Mouse (Mus musculus) lung, embryonic 14.5 days (tissue): ENCODE results near the gene Chid1. TPM values are rescaled to one million over a fixed set of nuclear protein-coding genes. Genes with fewer than 3 reads are reported as not detected.

ENCODE experiments used
- ATAC-seq: fragments of 200-750 bp; cut with Nextera tagmentation; 2 replicates; pipeline ENCODE4 v1.8.0; 2017; ENCODE audit warnings: mild to moderate bottlenecking, moderate TSS enrichment, moderate library complexity; ENCODE audit not compliant: insufficient read depth
- DNase-seq: peaks from one replicate; pipeline ENCODE4 v3.0.0-alpha.2; 2015
- H3K27ac ChIP-seq: fragments of 300-500 bp; sonication (generic); 2 replicates; pipeline ENCODE4 v1.5.1; 2014; ENCODE audit warnings: low read depth, mild to moderate bottlenecking, moderate library complexity
- H3K27me3 ChIP-seq: fragments of 300-500 bp; sonication (generic); 2 replicates; pipeline ENCODE4 v1.6.1; 2014; ENCODE audit warnings: low read length, control low read depth; ENCODE audit not compliant: insufficient read depth
- H3K36me3 ChIP-seq: fragments of 300-500 bp; sonication (generic); 2 replicates; pipeline ENCODE4 v1.6.1; 2014; ENCODE audit warnings: control low read depth; ENCODE audit not compliant: insufficient read depth
- H3K4me1 ChIP-seq: fragments of 300-500 bp; sonication (generic); 2 replicates; pipeline ENCODE4 v1.6.1; 2014; ENCODE audit warnings: antibody characterized with exemption, control low read depth; ENCODE audit not compliant: insufficient read depth
- H3K4me2 ChIP-seq: fragments of 300-500 bp; sonication (generic); 2 replicates; pipeline ENCODE4 v1.6.1; 2014; ENCODE audit warnings: mild to moderate bottlenecking
- H3K4me3 ChIP-seq: fragments of 300-500 bp; sonication (generic); 2 replicates; pipeline ENCODE4 v1.5.1; 2014; ENCODE audit warnings: low read depth, low read length
- H3K9ac ChIP-seq: fragments of 300-500 bp; sonication (generic); 2 replicates; pipeline ENCODE4 v1.6.1; 2014
- H3K9me3 ChIP-seq: fragments of 300-500 bp; sonication (generic); 2 replicates; pipeline ENCODE4 v1.6.1; 2016; ENCODE audit warnings: low read depth, low read length, control low read depth
- CTCF ChIP-seq: IDR thresholded peaks from 2 replicates; pipeline ENCODE4 v1.5.1; 2016; ENCODE audit warnings: antibody characterized with exemption, low read depth
- WGBS: fragments of 180-500 bp; shearing (Covaris S2); extraction: QIAGEN DNeasy Blood & Tissue Kit; methylation state at CpG from one replicate; pipeline ENCODE4 v1.1.7; 2014; 5-methylcytosine and 5-hydroxymethylcytosine counted together
- polyA plus RNA-seq: library from polyadenylated mRNA; unstranded; fragments of >200 nt; fragmentation: Nextera tagmentation; extraction: Ambion mirVana; gene quantifications from 2 replicates; pipeline ENCODE4 v1.2.1, GENCODE M21; 2014

Chid1 gene
- polyA plus RNA-seq, 1 experiment from 2014 or later, result 33.0 TPM

- WGBS, result 52% methylated on average over 10 of the region's 10 CpGs
- peak; percentile 4; the same call in 1 of the 2 replicates for ATAC-seq
- DNase-seq, result no peak
- H3K9me3 ChIP-seq, result no peaks in the 10 kb centered on the region
- peaks cover 28% of the 10 kb centered on the region for H3K36me3 ChIP-seq
- peaks cover 27% of the 10 kb centered on the region for H3K4me1 ChIP-seq
- no peak for TF ChIP-seq CTCF
- peak overlapping the region; percentile 76 for H3K4me3 ChIP-seq
- H3K9ac ChIP-seq, result peak overlapping the region; percentile 84
- peaks cover 47% of the 10 kb centered on the region for H3K27me3 ChIP-seq
- peak overlapping the region; percentile 95 for H3K4me2 ChIP-seq
- peak overlapping the region; percentile 93 for H3K27ac ChIP-seq
Measured at GRCm38 (mm10) chr7:141466607-141467148, 73.0 kb downstream of the Chid1 start.

- Histone ChIP-seq H3K4me1 (peaks cover 27% of the 10 kb centered on the region), H3K36me3 (peaks cover 21% of the 10 kb centered on the region), H3K27ac (no peak overlapping the region), H3K9ac (no peak overlapping the region), H3K9me3 (no peaks in the 10 kb centered on the region), H3K4me2 (no peak overlapping the region), H3K27me3 (peaks cover 54% of the 10 kb centered on the region), H3K4me3 (no peak overlapping the region)
- WGBS, result 77% methylated on average over 7 of the region's 7 CpGs
- ATAC-seq (no peak), DNase-seq (no peak)
- no peak for TF ChIP-seq CTCF
Measured at GRCm38 (mm10) chr7:141466045-141466394, 73.6 kb downstream of the Chid1 start.

GRCm38 (mm10) chr7:141465388-141466044, 74.1 kb downstream of the Chid1 start:
- H3K9ac ChIP-seq, result no peak overlapping the region
- H3K9me3 ChIP-seq, result no peaks in the 10 kb centered on the region
- peaks cover 16% of the 10 kb centered on the region for H3K36me3 ChIP-seq
- no peak overlapping the region for H3K4me3 ChIP-seq
- ATAC-seq, result no peak
- TF ChIP-seq CTCF, result no peak
- WGBS, result 41% methylated on average over 8 of the region's 10 CpGs
- H3K4me1 ChIP-seq, result peaks cover 27% of the 10 kb centered on the region
- peak overlapping the region; percentile 49; the same call in 1 of the 2 replicates for H3K4me2 ChIP-seq
- H3K27me3 ChIP-seq, result peaks cover 59% of the 10 kb centered on the region
- DNase-seq, result no peak
- no peak overlapping the region for H3K27ac ChIP-seq

- H3K27ac ChIP-seq, result 0 out of 2 replicates have a peak overlapping the region, but pooled peaks have one; percentile 36
- 0 out of 2 replicates have a peak, but pooled peaks have one; percentile 4 for TF ChIP-seq CTCF
- H3K36me3 ChIP-seq, result peaks cover 8% of the 10 kb centered on the region
- 7% methylated on average over 38 of the region's 38 CpGs for WGBS
- DNase-seq, result no peak
- H3K4me1 ChIP-seq, result peaks cover 27% of the 10 kb centered on the region
- H3K9ac ChIP-seq, result peak overlapping the region; percentile 20; the same call in 1 of the 2 replicates
- peak overlapping the region; percentile 49 for H3K4me2 ChIP-seq
- peak overlapping the region; percentile 24 for H3K4me3 ChIP-seq
- H3K9me3 ChIP-seq, result no peaks in the 10 kb centered on the region
- peaks cover 62% of the 10 kb centered on the region for H3K27me3 ChIP-seq
- no peak for ATAC-seq
Measured at GRCm38 (mm10) chr7:141464603-141465201, 75.0 kb downstream of the Chid1 start.

- no peaks in the 10 kb centered on the region for H3K9me3 ChIP-seq
- peaks cover 62% of the 10 kb centered on the region for H3K27me3 ChIP-seq
- peaks cover 8% of the 10 kb centered on the region; the same call in 1 of the 2 replicates for H3K36me3 ChIP-seq
- 25% methylated on average over 12 of the region's 12 CpGs for WGBS
- H3K9ac ChIP-seq, result no peak overlapping the region; the same call in 1 of the 2 replicates
- H3K27ac ChIP-seq, result peak overlapping the region; percentile 36; the same call in 1 of the 2 replicates
- DNase-seq, result peak; percentile 54
- peak overlapping the region; percentile 49 for H3K4me2 ChIP-seq
- ATAC-seq, result no peak
- TF ChIP-seq CTCF, result no peak
- peak overlapping the region; percentile 24 for H3K4me3 ChIP-seq
- peaks cover 21% of the 10 kb centered on the region for H3K4me1 ChIP-seq
Measured at GRCm38 (mm10) chr7:141463824-141464602, 75.6 kb downstream of the Chid1 start.

GRCm38 (mm10) chr7:141462333-141462821, 77.3 kb downstream of the Chid1 start:
- no peak for TF ChIP-seq CTCF
- 8% methylated on average over 5 of the region's 5 CpGs for WGBS
- ATAC-seq (no peak), DNase-seq (no peak)
- Histone ChIP-seq H3K36me3 (peaks cover 11% of the 10 kb centered on the region; the same call in 1 of the 2 replicates), H3K4me1 (peaks cover 11% of the 10 kb centered on the region), H3K9me3 (no peaks in the 10 kb centered on the region), H3K27ac (no peak overlapping the region), H3K4me2 (peak overlapping the region; percentile 76), H3K4me3 (peak overlapping the region; percentile 45), H3K27me3 (peaks cover 62% of the 10 kb centered on the region), H3K9ac (peak overlapping the region; percentile 58; the same call in 1 of the 2 replicates)
